8 mouse cellular contexts compared by ENCODE assay signal in genomic region chr14:29968075-29968821, GRCm38 (mm10). TPM values are rescaled to one million over a fixed set of nuclear protein-coding genes. Genes with fewer than 3 reads are reported as not detected.
A peak's percentile ranks its signal among the peaks of the same experiment; 100 is the strongest.
DNase-seq lines count a peak whose midpoint lies in the region; ATAC-seq and TF ChIP-seq lines count a peak whose summit lies in the region.

Selenok (plus strand) TSS chr14:29968308.

- WGBS in forebrain, embryonic 13.5 days: under 1% methylated on average over 42 of the region's 49 CpGs
- under 1% methylated on average over 49 of the region's 49 CpGs for WGBS in large intestine, adult 2 months
- under 1% methylated on average over 49 of the region's 49 CpGs for WGBS in liver, postnatal 0 days (ENCODE audit: insufficient replicate concordance)
- WGBS in neural tube, embryonic 14.5 days: under 1% methylated on average over 49 of the region's 49 CpGs

- no peaks in the 10 kb centered on the region for H3K27me3 ChIP-seq in ES-Bruce4 (ENCODE audit: control insufficient read depth, insufficient read depth, low read length, poor library complexity, severe bottlenecking)
- H3K27me3 ChIP-seq in forebrain, embryonic 13.5 days: no peaks in the 10 kb centered on the region
- no peaks in the 10 kb centered on the region for H3K27me3 ChIP-seq in liver, postnatal 0 days (ENCODE audit: insufficient read depth, low read length)
- H3K27me3 ChIP-seq in neural tube, embryonic 14.5 days (ENCODE audit: control insufficient read depth, insufficient read depth, low read length): no peaks in the 10 kb centered on the region; the same call in 1 of the 2 replicates

- TF ChIP-seq EP300 in ES-Bruce4 (IDR thresholded peaks at IDR 0.05; ENCODE audit: insufficient read depth, low read depth, low read length): no peak
- TF ChIP-seq EP300 in liver, postnatal 0 days (IDR thresholded peaks at IDR 0.05; ENCODE audit: low read depth): peak; percentile 76

- H3K4me1 ChIP-seq in ES-Bruce4 (ENCODE audit: control insufficient read depth, insufficient read depth, low read length): no peaks in the 10 kb centered on the region
- H3K4me1 ChIP-seq in forebrain, embryonic 13.5 days: peaks cover 27% of the 10 kb centered on the region
- peaks cover 37% of the 10 kb centered on the region for H3K4me1 ChIP-seq in liver, postnatal 0 days (ENCODE audit: insufficient read depth)
- peaks cover 19% of the 10 kb centered on the region for H3K4me1 ChIP-seq in neural tube, embryonic 14.5 days (ENCODE audit: control insufficient read depth, insufficient read depth, low read length)

- H3K9ac ChIP-seq in ES-Bruce4 (ENCODE audit: low read depth, poor library complexity, severe bottlenecking): peak within 1 kb of the TSS; percentile 80
- H3K9ac ChIP-seq in forebrain, embryonic 13.5 days: peak within 1 kb of the TSS; percentile 90
- H3K9ac ChIP-seq in liver, postnatal 0 days (replicated peaks): peak within 1 kb of the TSS; percentile 97
- H3K9ac ChIP-seq in neural tube, embryonic 14.5 days (replicated peaks; ENCODE audit: low read depth, low read length): peak within 1 kb of the TSS; percentile 88

- peak within 1 kb of the TSS; percentile 88 for H3K4me3 ChIP-seq in ES-Bruce4 (ENCODE audit: low read depth, low read length)
- peak within 1 kb of the TSS; percentile 87 for H3K4me3 ChIP-seq in forebrain, embryonic 13.5 days
- H3K4me3 ChIP-seq in liver, postnatal 0 days (ENCODE audit: low read depth, low read length): peak within 1 kb of the TSS; percentile 98
- H3K4me3 ChIP-seq in neural tube, embryonic 14.5 days (ENCODE audit: low read depth, low read length): peak within 1 kb of the TSS; percentile 84

- intact Hi-C loops in heart, postnatal 10 days (cut with DNase I): no loop called here

- TF ChIP-seq POLR2A in ES-Bruce4 (IDR thresholded peaks at IDR 0.05; ENCODE audit: insufficient read depth, low read length): peak; percentile 35

- peak within 1 kb of the TSS; percentile 87 for H3K4me2 ChIP-seq in forebrain, embryonic 13.5 days
- H3K4me2 ChIP-seq in liver, postnatal 0 days (ENCODE audit: low read depth, low read length): peak within 1 kb of the TSS; percentile 85
- peak within 1 kb of the TSS; percentile 85 for H3K4me2 ChIP-seq in neural tube, embryonic 14.5 days (ENCODE audit: low read depth, low read length)

- H3K9me3 ChIP-seq in ES-Bruce4 (replicated peaks; ENCODE audit: control insufficient read depth, insufficient read depth, low read length, poor library complexity, severe bottlenecking): no peaks in the 10 kb centered on the region
- H3K9me3 ChIP-seq in forebrain, embryonic 13.5 days (replicated peaks): no peaks in the 10 kb centered on the region
- H3K9me3 ChIP-seq in liver, postnatal 0 days (ENCODE audit: low read length): no peaks in the 10 kb centered on the region
- no peaks in the 10 kb centered on the region for H3K9me3 ChIP-seq in neural tube, embryonic 14.5 days (ENCODE audit: control insufficient read depth, low read length)

- ATAC-seq in cerebellum, adult (ENCODE audit: insufficient number of reproducible peaks, low FRiP score, low TSS enrichment): peak; percentile 99
- ATAC-seq in forebrain, embryonic 13.5 days: peak; percentile 100
- ATAC-seq in liver, postnatal 0 days: peak; percentile 100
- peak; percentile 100 for ATAC-seq in neural tube, embryonic 14.5 days (ENCODE audit: low read depth)

- H3K27ac ChIP-seq in ES-Bruce4 (ENCODE audit: insufficient read depth, low read length): peak within 1 kb of the TSS; percentile 81
- peak within 1 kb of the TSS; percentile 83 for H3K27ac ChIP-seq in forebrain, embryonic 13.5 days
- peak within 1 kb of the TSS; percentile 96 for H3K27ac ChIP-seq in liver, postnatal 0 days (ENCODE audit: low read depth)
- H3K27ac ChIP-seq in neural tube, embryonic 14.5 days (ENCODE audit: low read depth, low read length): peak within 1 kb of the TSS; percentile 88

- DNase-seq in heart, postnatal 10 days: peak; percentile 98
- DNase-seq in large intestine, adult 2 months (ENCODE audit: low read depth, low spot score): peak; percentile 98
- DNase-seq in liver, postnatal 0 days: peak; percentile 96
- peak; percentile 89 for DNase-seq in testis, postnatal 10 days (ENCODE audit: low spot score)

- no peak for TF ChIP-seq CTCF in ES-Bruce4 (IDR thresholded peaks at IDR 0.05; ENCODE audit: low read depth, low read length)
- no peak for TF ChIP-seq CTCF in liver, postnatal 0 days (IDR thresholded peaks at IDR 0.05; ENCODE audit: low read depth)

- peaks cover 6% of the 10 kb centered on the region; the same call in 1 of the 2 replicates for H3K36me3 ChIP-seq in ES-Bruce4 (ENCODE audit: control insufficient read depth, insufficient read depth, low read length, poor library complexity, severe bottlenecking)
- H3K36me3 ChIP-seq in forebrain, embryonic 13.5 days (ENCODE audit: poor library complexity, severe bottlenecking): peaks cover 27% of the 10 kb centered on the region
- H3K36me3 ChIP-seq in liver, postnatal 0 days (replicated peaks; ENCODE audit: insufficient read depth, low read length): peaks cover 30% of the 10 kb centered on the region
- H3K36me3 ChIP-seq in neural tube, embryonic 14.5 days (ENCODE audit: control insufficient read depth, insufficient read depth, low read length): peaks cover 16% of the 10 kb centered on the region

RNA-seq across cellular contexts. Expression of gene Selenok, which starts in this region (rescaled TPM):
- 39.9 and 50.8 TPM in 2 replicates for polyA plus RNA-seq in ES-Bruce4 (2011; ENCODE audit: insufficient read depth, insufficient read length, low read depth, missing spikeins)
- polyA plus RNA-seq in forebrain, embryonic 13.5 days (2015; fragmentation: Nextera tagmentation; extraction: Ambion mirVana): 396 and 460 TPM in 2 replicates
- 10 to 100 TPM; 78.0 to 79.3 TPM for total RNA-seq in heart, postnatal 10 days (2021)
- 38.4 and 41.6 TPM in 2 replicates for polyA plus RNA-seq in large intestine, adult 2 months (2012; rRNA removed)
- 150 and 157 TPM in 2 replicates for polyA plus RNA-seq in liver, postnatal 0 days (2015; fragmentation: Nextera tagmentation; extraction: Ambion mirVana)
- polyA plus RNA-seq in neural tube, embryonic 14.5 days (2014; fragmentation: Nextera tagmentation; extraction: Ambion mirVana): 315 and 337 TPM in 2 replicates

Comparison
In these comparisons a context has a peak if more than half of its experiments do, and no peak if none do; other contexts are left out.
1. Peak in every context shown above with its lines: DNase-seq, ATAC-seq, H3K4me3 ChIP-seq and H3K27ac ChIP-seq.